Mouse (Mus musculus): Measurements from ENCODE around the gene Kcnh1. TPM values are rescaled to one million over a fixed set of nuclear protein-coding genes. Genes with fewer than 3 reads are reported as not detected.

Gene Kcnh1
- polyA plus RNA-seq, 1 experiment from 2014 or later, result 0.56 TPM

DNA sequence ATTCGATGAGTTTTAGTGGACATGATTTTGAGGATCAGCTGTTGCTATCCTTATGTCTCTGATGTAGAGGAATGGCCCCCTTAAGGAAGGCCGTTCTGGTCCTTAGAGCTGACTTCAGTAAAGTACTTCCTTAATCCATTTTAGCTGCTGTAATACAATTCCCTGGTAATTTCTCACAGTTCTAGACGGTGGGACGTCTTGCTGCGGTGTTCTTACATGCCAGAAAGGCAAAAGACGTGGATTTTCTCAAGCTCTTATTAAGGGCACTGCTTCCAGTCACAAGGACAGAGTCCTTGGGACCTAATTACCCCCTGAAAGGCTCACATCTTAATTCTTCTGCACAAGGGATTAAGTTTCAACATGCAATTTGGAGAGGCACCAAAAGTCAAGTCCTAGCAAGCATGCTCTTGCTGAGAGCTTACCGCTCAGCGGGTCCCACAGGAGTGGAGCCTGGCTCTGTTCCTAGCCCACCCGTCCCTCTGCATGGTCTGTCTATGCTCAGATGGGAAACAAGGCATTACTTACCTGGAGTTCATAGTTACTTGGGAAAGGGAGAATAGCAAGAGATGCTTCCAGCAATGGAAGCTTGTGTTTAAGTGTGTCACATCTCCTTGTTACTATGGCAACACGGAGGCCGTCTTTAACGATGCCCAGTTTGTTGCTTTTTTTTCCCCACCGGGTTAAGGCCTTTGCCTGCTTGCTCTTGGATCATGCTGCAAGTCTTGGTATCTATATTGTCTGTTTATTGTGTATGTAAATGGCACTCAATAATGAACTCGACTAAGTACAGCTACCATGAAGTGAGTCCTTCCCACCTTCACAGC lies 209.3 kb downstream of the Kcnh1 start:
- no peaks in the 10 kb centered on the region for H3K9me3 ChIP-seq (replicated peaks; ENCODE audit: control insufficient read depth, low read length)
- no peak overlapping the region for H3K4me3 ChIP-seq (replicated peaks; ENCODE audit: low read length)
- no peak overlapping the region for H3K27ac ChIP-seq (ENCODE audit: low read length)
- no peak overlapping the region for H3K4me2 ChIP-seq (ENCODE audit: low read depth, low read length)
- no peak for ATAC-seq (ENCODE audit: insufficient read depth, low FRiP score)
- WGBS, result 77% methylated on average over 14 of the region's 14 CpGs
- peaks cover 5% of the 10 kb centered on the region; the same call in 1 of the 2 replicates for H3K4me1 ChIP-seq (ENCODE audit: control insufficient read depth, insufficient read depth, low read length)
- H3K36me3 ChIP-seq (ENCODE audit: control insufficient read depth, insufficient read depth, low read length), result no peaks in the 10 kb centered on the region
- no peaks in the 10 kb centered on the region for H3K27me3 ChIP-seq (ENCODE audit: control insufficient read depth, insufficient read depth, low read length)
- H3K9ac ChIP-seq (ENCODE audit: low read length), result no peak overlapping the region

DNA sequence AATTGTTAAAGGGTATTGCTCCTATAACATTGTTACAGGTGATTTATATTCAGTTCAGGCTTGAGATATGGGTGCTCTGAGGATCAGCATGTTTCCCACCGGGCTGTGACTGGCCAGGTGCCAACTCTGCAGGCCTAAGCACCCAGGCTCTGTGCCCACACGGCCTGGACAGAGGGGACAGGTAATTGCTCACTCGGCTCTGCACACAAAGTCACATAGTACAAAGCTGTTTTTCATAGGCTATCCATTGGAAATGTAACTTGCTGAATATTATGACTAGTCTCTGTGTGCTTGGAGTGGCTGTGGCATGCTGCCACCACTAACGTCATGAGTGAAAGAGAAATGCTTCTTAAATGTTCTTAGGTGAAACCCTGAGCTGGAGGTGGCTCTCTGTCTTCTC lies 210.4 kb downstream of the Kcnh1 start:
- WGBS, result 36% methylated on average over 4 of the region's 4 CpGs
- peak; percentile 50; the same call in 1 of the 2 replicates for ATAC-seq (ENCODE audit: insufficient read depth, low FRiP score)
- H3K27ac ChIP-seq (ENCODE audit: low read length), result no peak overlapping the region

DNA sequence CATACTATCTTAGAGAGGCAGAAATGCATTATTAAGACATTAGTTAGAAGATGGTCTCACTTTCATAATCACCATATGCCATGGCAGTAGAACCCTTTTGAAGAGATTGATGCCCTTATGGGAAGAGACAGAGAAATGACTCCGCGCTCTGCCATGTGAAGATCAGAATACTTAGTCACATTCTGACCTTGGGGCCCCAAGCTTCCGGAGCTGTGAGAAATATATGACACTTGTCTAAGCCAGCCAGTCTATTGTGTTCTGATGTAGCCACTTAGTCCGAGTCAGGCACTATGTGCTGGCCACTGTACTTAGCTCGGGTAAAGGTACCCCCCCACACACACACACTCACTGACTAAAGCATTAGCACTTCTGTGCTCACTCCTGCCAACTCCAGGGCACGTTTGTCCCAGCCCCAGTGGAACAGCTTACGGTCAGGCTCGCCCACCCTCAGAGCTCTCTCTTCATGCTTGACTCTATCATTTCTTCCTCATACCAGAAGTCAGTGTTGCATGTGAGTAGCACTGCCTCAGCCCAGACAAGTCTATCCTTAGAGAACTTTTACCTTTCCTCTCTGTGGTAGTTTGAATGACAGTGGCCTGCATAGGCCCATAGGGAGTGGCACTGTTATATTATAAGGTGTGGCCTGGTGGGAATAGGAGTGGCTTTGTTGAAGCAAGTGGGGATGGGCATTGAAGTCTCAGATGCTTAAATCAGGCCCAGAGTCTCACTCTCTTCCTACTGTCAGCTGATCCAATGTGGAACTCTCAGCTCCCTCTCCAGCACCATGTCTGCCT lies 212.5 kb downstream of the Kcnh1 start:
- no peak for ATAC-seq (ENCODE audit: insufficient read depth, low FRiP score)
- Histone ChIP-seq H3K36me3 (ENCODE audit: control insufficient read depth, insufficient read depth, low read length) (no peaks in the 10 kb centered on the region), H3K4me3 (replicated peaks; ENCODE audit: low read length) (no peak overlapping the region), H3K4me2 (ENCODE audit: low read depth, low read length) (no peak overlapping the region), H3K27ac (ENCODE audit: low read length) (no peak overlapping the region), H3K27me3 (ENCODE audit: control insufficient read depth, insufficient read depth, low read length) (no peaks in the 10 kb centered on the region), H3K9me3 (replicated peaks; ENCODE audit: control insufficient read depth, low read length) (no peaks in the 10 kb centered on the region), H3K9ac (ENCODE audit: low read length) (no peak overlapping the region), H3K4me1 (ENCODE audit: control insufficient read depth, insufficient read depth, low read length) (peaks cover 5% of the 10 kb centered on the region; the same call in 1 of the 2 replicates)
- 82% methylated on average over 8 of the region's 8 CpGs for WGBS

More for the DNA sequence above, 210.4 kb downstream of the Kcnh1 start:
- Histone ChIP-seq H3K9me3 (replicated peaks; ENCODE audit: control insufficient read depth, low read length) (no peaks in the 10 kb centered on the region), H3K4me2 (ENCODE audit: low read depth, low read length) (no peak overlapping the region), H3K4me3 (replicated peaks; ENCODE audit: low read length) (no peak overlapping the region), H3K9ac (ENCODE audit: low read length) (no peak overlapping the region), H3K27me3 (ENCODE audit: control insufficient read depth, insufficient read depth, low read length) (no peaks in the 10 kb centered on the region), H3K4me1 (ENCODE audit: control insufficient read depth, insufficient read depth, low read length) (peaks cover 5% of the 10 kb centered on the region; the same call in 1 of the 2 replicates), H3K36me3 (ENCODE audit: control insufficient read depth, insufficient read depth, low read length) (no peaks in the 10 kb centered on the region)

DNA sequence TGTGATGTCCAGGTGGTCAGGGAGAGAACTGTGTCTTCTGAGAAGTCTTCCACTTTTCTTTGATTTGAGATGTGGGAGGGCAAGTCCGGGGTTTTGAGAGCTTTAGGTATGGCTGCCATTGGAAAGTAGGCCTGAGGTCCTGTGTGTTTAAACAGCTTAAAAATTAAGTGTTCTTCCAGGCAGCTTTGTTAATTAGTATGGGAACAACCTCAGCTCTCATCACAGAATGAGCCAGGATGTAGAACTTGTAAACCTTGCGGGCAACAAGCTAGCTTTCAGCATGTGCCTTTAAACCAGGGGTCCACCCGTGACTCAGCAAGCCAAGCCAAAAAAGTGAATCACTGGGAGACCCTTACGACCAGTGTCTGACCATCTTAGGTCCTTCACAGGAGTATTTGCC lies 214.6 kb downstream of the Kcnh1 start:
- H3K36me3 ChIP-seq (ENCODE audit: control insufficient read depth, insufficient read depth, low read length), result no peaks in the 10 kb centered on the region
- H3K9me3 ChIP-seq (replicated peaks; ENCODE audit: control insufficient read depth, low read length), result no peaks in the 10 kb centered on the region
- H3K4me2 ChIP-seq (ENCODE audit: low read depth, low read length), result no peak overlapping the region
- no peak overlapping the region for H3K4me3 ChIP-seq (replicated peaks; ENCODE audit: low read length)
- H3K4me1 ChIP-seq (ENCODE audit: control insufficient read depth, insufficient read depth, low read length), result peaks cover 5% of the 10 kb centered on the region; the same call in 1 of the 2 replicates
- no peaks in the 10 kb centered on the region for H3K27me3 ChIP-seq (ENCODE audit: control insufficient read depth, insufficient read depth, low read length)
- ATAC-seq (ENCODE audit: insufficient read depth, low FRiP score), result no peak
- H3K9ac ChIP-seq (ENCODE audit: low read length), result no peak overlapping the region
- no peak overlapping the region for H3K27ac ChIP-seq (ENCODE audit: low read length)
- 81% methylated on average over 4 of the region's 4 CpGs for WGBS

DNA sequence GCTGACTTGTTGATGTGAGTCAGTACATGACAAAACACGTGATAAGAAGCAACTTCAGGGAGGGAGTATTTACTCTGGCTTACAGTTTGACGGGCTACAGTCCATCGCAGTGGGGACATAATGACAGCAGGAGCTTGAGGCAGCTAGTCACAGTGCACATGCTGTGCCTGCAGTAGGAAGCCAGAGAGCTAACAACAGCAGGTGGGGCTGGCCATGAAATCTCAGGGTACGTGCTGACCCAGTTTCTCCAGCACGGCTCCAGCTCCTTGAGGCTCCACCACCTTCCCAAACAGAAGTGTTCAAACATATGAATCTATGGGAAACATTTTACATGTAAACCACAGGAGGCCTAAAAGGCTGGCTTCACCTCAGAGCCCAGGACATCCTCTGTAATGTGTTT lies 216.0 kb downstream of the Kcnh1 start:
- 75% methylated on average over 5 of the region's 5 CpGs for WGBS
- no peak overlapping the region for H3K4me2 ChIP-seq (ENCODE audit: low read depth, low read length)
- H3K4me1 ChIP-seq (ENCODE audit: control insufficient read depth, insufficient read depth, low read length), result no peaks in the 10 kb centered on the region
- H3K27ac ChIP-seq (ENCODE audit: low read length), result no peak overlapping the region
- no peak overlapping the region for H3K9ac ChIP-seq (ENCODE audit: low read length)
- no peak overlapping the region for H3K4me3 ChIP-seq (replicated peaks; ENCODE audit: low read length)
- H3K36me3 ChIP-seq (ENCODE audit: control insufficient read depth, insufficient read depth, low read length), result no peaks in the 10 kb centered on the region
- no peaks in the 10 kb centered on the region for H3K9me3 ChIP-seq (replicated peaks; ENCODE audit: control insufficient read depth, low read length)
- no peaks in the 10 kb centered on the region for H3K27me3 ChIP-seq (ENCODE audit: control insufficient read depth, insufficient read depth, low read length)
- no peak for ATAC-seq (ENCODE audit: insufficient read depth, low FRiP score)

DNA sequence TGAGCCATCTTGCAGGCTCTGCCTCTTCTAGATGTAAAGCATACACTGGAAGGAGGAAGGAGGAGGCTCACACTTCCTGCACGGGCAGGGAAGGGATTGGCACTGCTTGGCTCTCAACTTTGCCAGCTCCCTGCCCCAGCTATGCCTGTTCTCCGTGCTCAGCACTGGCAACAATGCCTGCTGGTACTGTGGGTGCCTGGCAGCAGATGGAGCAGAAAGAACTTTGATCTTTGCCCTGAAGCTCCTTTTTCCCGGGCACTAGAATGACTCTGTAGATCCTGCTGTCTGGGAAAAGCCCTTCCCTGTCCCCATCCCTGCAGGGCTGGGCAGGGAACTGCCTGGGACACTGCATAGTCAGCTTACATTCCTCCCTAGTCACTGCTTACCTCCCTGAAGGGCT lies 225.2 kb downstream of the Kcnh1 start:
- no peak overlapping the region for H3K4me2 ChIP-seq (ENCODE audit: low read depth, low read length)
- H3K36me3 ChIP-seq (ENCODE audit: control insufficient read depth, insufficient read depth, low read length), result no peaks in the 10 kb centered on the region
- H3K27me3 ChIP-seq (ENCODE audit: control insufficient read depth, insufficient read depth, low read length), result no peaks in the 10 kb centered on the region
- no peak overlapping the region for H3K27ac ChIP-seq (ENCODE audit: low read length)
- no peak for ATAC-seq (ENCODE audit: insufficient read depth, low FRiP score)
- WGBS, result 66% methylated on average over 3 of the region's 3 CpGs
- no peaks in the 10 kb centered on the region for H3K9me3 ChIP-seq (replicated peaks; ENCODE audit: control insufficient read depth, low read length)
- H3K4me3 ChIP-seq (replicated peaks; ENCODE audit: low read length), result no peak overlapping the region
- H3K9ac ChIP-seq (ENCODE audit: low read length), result no peak overlapping the region
- no peaks in the 10 kb centered on the region for H3K4me1 ChIP-seq (ENCODE audit: control insufficient read depth, insufficient read depth, low read length)

DNA sequence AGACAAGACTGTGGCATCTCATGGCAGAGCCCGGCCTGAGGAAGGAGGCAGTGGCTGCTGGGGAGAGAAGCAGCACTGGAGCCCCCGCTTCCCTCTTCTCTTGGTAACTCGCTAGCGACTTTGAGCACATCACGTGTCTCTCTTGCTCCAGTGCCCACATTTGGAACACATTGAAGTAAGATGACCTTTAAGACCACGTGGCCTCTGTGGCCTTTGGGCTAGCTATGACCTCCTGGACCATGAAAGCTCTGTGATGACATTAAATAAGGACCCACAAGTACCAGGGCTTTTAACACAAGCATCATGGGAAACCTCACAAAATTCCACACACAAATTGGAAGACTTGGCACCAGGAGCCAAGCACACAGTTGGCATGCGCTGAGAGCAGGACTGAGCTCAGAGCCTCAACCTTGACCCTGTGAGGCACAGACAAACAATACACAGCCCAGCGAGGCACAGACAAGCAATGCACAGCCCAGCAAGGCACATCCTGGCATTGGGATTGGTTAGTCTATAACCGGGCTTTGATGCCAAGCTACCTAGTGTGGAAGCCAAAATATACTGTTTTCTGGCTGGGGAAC lies 225.8 kb downstream of the Kcnh1 start:
- ATAC-seq (ENCODE audit: insufficient read depth, low FRiP score), result no peak
- no peaks in the 10 kb centered on the region for H3K27me3 ChIP-seq (ENCODE audit: control insufficient read depth, insufficient read depth, low read length)
- WGBS, result 76% methylated on average over 9 of the region's 9 CpGs
- no peak overlapping the region for H3K4me2 ChIP-seq (ENCODE audit: low read depth, low read length)
- no peaks in the 10 kb centered on the region for H3K9me3 ChIP-seq (replicated peaks; ENCODE audit: control insufficient read depth, low read length)
- no peaks in the 10 kb centered on the region for H3K4me1 ChIP-seq (ENCODE audit: control insufficient read depth, insufficient read depth, low read length)
- H3K9ac ChIP-seq (ENCODE audit: low read length), result no peak overlapping the region
- H3K27ac ChIP-seq (ENCODE audit: low read length), result no peak overlapping the region
- no peak overlapping the region for H3K4me3 ChIP-seq (replicated peaks; ENCODE audit: low read length)
- no peaks in the 10 kb centered on the region for H3K36me3 ChIP-seq (ENCODE audit: control insufficient read depth, insufficient read depth, low read length)

DNA sequence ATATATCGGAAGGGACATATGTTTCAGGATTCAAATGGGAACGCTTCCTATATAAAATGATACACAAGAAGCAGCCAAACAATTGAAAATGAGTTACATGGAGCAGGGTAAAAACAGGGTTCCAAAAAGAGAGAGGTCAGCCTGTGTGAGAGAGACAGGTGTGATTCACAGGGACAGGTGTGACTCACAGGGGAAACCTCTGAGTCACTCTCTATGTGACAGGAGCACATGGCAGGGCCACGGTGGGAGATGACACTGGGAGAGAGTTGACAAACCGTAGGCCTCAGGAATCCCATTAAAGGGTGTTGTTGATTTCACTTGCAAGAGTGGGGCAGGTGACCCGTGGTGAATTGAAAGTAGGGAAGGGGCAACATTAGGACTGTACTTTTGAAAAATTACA lies 228.6 kb downstream of the Kcnh1 start:
- Histone ChIP-seq H3K9me3 (replicated peaks; ENCODE audit: control insufficient read depth, low read length) (no peaks in the 10 kb centered on the region), H3K27me3 (ENCODE audit: control insufficient read depth, insufficient read depth, low read length) (no peaks in the 10 kb centered on the region), H3K9ac (ENCODE audit: low read length) (no peak overlapping the region), H3K4me3 (replicated peaks; ENCODE audit: low read length) (no peak overlapping the region), H3K4me2 (ENCODE audit: low read depth, low read length) (no peak overlapping the region), H3K4me1 (ENCODE audit: control insufficient read depth, insufficient read depth, low read length) (no peaks in the 10 kb centered on the region), H3K27ac (ENCODE audit: low read length) (no peak overlapping the region), H3K36me3 (ENCODE audit: control insufficient read depth, insufficient read depth, low read length) (no peaks in the 10 kb centered on the region)
- 68% methylated on average over 5 of the region's 5 CpGs for WGBS
- ATAC-seq (ENCODE audit: insufficient read depth, low FRiP score), result no peak

All from stomach, embryonic 16.5 days (tissue).